Mouse (Mus musculus) spleen, adult 2 months (tissue): ENCODE data around the gene Prkcb.

Source experiments
- CTCF ChIP-seq: fragments of 200-500 bp; IDR thresholded peaks from 2 replicates; pipeline ENCODE4 v1.5.1; 2011; ENCODE audit warnings: mild to moderate bottlenecking, inconsistent platforms; ENCODE audit not compliant: insufficient read depth, insufficient read length, insufficient replicate concordance; ENCODE audit errors: extremely low read depth
- POLR2A ChIP-seq: fragments of 200-500 bp; IDR thresholded peaks from 2 replicates; pipeline ENCODE4 v1.6.1; 2011; ENCODE audit warnings: low read depth, low read length, inconsistent platforms

- no peak for TF ChIP-seq POLR2A
- TF ChIP-seq CTCF = no peak
Observed at GRCm38 (mm10) chr7:122403343-122403742, 114.8 kb downstream of the Prkcb start.
